Mouse (Mus musculus) midbrain, embryonic 14.5 days (tissue): ENCODE results near the gene Tmed2. TPM values are rescaled to one million over a fixed set of nuclear protein-coding genes. Genes with fewer than 3 reads are reported as not detected.
"Not testable (repeated sequence)": the region's sequence is repeated elsewhere in the genome, so short reads cannot be mapped to it uniquely, and the experiment has no call there.

Source experiments
- ATAC-seq: fragments of 200-750 bp; cut with Nextera tagmentation; 2 replicates; pipeline ENCODE4 v1.8.0; 2017; ENCODE audit warnings: moderate number of reproducible peaks, moderate library complexity; ENCODE audit not compliant: low FRiP score, low TSS enrichment
- DNase-seq: peaks from one replicate; pipeline ENCODE4 v3.0.0-alpha.2; 2015
- H3K27ac ChIP-seq: fragments of 300-500 bp; sonication (generic); replicated peaks from 2 replicates; pipeline ENCODE4 v1.5.1; 2014; ENCODE audit warnings: mild to moderate bottlenecking, low read depth, low read length, moderate library complexity
- H3K27me3 ChIP-seq: fragments of 300-500 bp; sonication (generic); 2 replicates; pipeline ENCODE4 v1.6.1; 2014; ENCODE audit warnings: low read length, control low read depth, mixed read lengths; ENCODE audit not compliant: control insufficient read depth, insufficient read depth
- H3K36me3 ChIP-seq: fragments of 300-500 bp; sonication (generic); 2 replicates; pipeline ENCODE4 v1.6.1; 2014; ENCODE audit warnings: low read length, control low read depth; ENCODE audit not compliant: control insufficient read depth, insufficient read depth
- H3K4me1 ChIP-seq: fragments of 300-500 bp; sonication (generic); 2 replicates; pipeline ENCODE4 v1.6.1; 2014; ENCODE audit warnings: mild to moderate bottlenecking, antibody characterized with exemption, low read length, control low read depth; ENCODE audit not compliant: control insufficient read depth, insufficient read depth
- H3K4me2 ChIP-seq: fragments of 300-500 bp; sonication (generic); 2 replicates; pipeline ENCODE4 v1.6.1; 2014; ENCODE audit warnings: mild to moderate bottlenecking, low read length, moderate library complexity
- H3K4me3 ChIP-seq: fragments of 300-500 bp; sonication (generic); replicated peaks from 2 replicates; pipeline ENCODE4 v1.5.1; 2014; ENCODE audit warnings: low read depth, low read length
- H3K9ac ChIP-seq: fragments of 300-500 bp; sonication (generic); replicated peaks from 2 replicates; pipeline ENCODE4 v1.6.1; 2014; ENCODE audit warnings: mild to moderate bottlenecking, low read length, moderate library complexity
- H3K9me3 ChIP-seq: fragments of 300-500 bp; sonication (generic); 2 replicates; pipeline ENCODE4 v1.6.1; 2016; ENCODE audit warnings: low read length, control low read depth, mixed read lengths; ENCODE audit not compliant: control insufficient read depth
- WGBS: fragments of 180-500 bp; shearing (Covaris S2); extraction: QIAGEN DNeasy Blood & Tissue Kit; methylation state at CpG from one replicate; pipeline ENCODE4 v1.1.7; 2014; 5-methylcytosine and 5-hydroxymethylcytosine counted together
- polyA plus RNA-seq: library from polyadenylated mRNA; unstranded; fragments of >200 nt; fragmentation: Nextera tagmentation; extraction: Ambion mirVana; gene quantifications from 2 replicates; pipeline ENCODE4 v1.2.1, GENCODE M21; 2014

Tmed2 gene
- polyA plus RNA-seq, 1 experiment from 2014 or later = 369 TPM

DNA sequence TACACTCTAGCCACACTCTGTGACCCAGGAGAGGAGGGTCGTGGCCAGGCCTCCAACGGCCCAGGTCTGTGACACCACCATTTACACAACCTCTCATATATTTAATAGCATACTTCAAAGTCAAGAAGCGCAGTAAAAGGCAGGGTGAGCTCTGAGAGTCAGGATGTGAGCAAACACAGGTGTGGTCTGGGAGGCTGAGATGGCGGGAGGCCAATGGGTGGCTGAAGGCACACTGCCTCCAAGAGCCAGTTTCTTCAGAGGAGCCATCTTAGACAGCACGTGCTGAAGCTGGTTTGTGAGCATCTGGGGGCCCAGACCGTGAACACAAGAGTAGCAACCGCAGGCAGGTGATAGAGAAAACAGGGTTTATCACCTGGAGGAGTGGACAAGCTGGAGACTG lies 35.0 kb downstream of the Tmed2 start:
- peaks cover 17% of the 10 kb centered on the region for H3K4me1 ChIP-seq
- no peak overlapping the region for H3K4me3 ChIP-seq
- DNase-seq = no peak
- no peaks in the 10 kb centered on the region for H3K9me3 ChIP-seq
- H3K9ac ChIP-seq = no peak overlapping the region
- no peak for ATAC-seq
- no peaks in the 10 kb centered on the region for H3K27me3 ChIP-seq
- no peak overlapping the region for H3K4me2 ChIP-seq
- WGBS = 92% methylated on average over 7 of the region's 7 CpGs
- H3K36me3 ChIP-seq = peaks cover 69% of the 10 kb centered on the region
- no peak overlapping the region for H3K27ac ChIP-seq

DNA sequence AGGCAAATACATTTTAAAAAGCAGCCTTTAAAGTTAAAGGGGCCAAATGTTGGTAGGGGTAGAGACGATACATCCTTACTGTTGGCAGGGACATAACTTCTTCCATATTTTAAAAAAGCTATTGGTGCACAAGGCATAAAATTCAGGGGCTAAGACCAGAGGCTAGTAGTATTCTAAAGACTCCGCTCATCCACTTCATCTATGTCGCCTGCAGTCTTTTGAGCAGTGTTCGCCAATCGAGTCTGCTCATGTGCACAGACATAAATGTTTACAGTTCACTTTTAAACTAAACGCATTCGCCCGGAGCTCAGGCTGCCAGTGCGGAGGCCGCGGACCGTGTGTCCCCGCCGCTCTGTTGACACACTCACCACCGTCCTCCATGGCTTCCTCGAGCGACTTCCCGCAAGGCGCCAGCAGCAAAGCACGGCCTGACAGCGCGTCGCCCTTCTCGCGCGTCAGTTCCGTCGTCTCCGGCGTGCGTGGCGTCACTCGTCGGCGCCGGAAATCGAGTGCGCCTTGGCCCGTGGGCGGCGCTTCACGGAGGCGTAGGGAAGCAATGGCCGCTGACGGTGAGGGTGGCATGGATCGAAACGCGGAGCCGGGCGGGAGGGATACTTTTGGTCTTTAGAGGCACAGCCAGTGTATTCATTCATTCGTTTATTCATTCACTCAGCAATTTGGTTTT lies 38.3 kb downstream of the Tmed2 start, which contains the start of the genes Eif2b1 and Gtf2h3:
Eif2b1 (minus strand) TSS at position 499 of the 685 bp plus-strand sequence.
Gtf2h3 (plus strand) TSS at position 508 of the 685 bp plus-strand sequence.
- under 1% methylated on average over 51 of the region's 51 CpGs for WGBS

DNA sequence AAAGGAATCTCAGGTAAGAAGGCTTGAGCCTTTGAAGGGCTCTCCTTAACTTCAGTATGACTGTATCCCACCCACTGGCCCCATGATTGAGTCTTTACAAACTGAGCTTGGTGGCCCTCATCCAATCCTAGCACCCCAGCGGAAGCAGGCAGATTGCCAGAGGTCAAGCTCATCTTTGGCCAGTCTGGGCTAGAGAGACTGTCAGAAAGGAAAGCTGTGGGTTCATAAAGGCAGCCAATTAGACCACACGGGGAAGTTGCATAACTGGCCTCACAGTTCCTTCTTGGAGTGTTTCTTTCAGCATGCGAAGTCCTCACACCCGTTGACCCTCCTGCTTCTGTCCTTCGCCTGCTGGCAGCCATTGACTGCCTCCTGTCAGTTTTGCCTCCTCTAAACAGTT lies 42.0 kb downstream of the Tmed2 start:
- ATAC-seq = no peak
- Histone ChIP-seq H3K27me3 (no peaks in the 10 kb centered on the region), H3K4me2 (no peak overlapping the region), H3K4me1 (peaks cover 19% of the 10 kb centered on the region), H3K9me3 (no peaks in the 10 kb centered on the region), H3K9ac (no peak overlapping the region), H3K27ac (no peak overlapping the region), H3K36me3 (peaks cover 48% of the 10 kb centered on the region), H3K4me3 (no peak overlapping the region)
- no peak for DNase-seq
- 94% methylated on average over 5 of the region's 5 CpGs for WGBS

More for the DNA sequence above, 38.3 kb downstream of the Tmed2 start, which contains the start of the genes Eif2b1 and Gtf2h3:
- H3K9ac ChIP-seq = peak within 1 kb of the TSS; percentile 73
- H3K27me3 ChIP-seq = no peaks in the 10 kb centered on the region
- no peaks in the 10 kb centered on the region for H3K9me3 ChIP-seq
- peak; percentile 99 for DNase-seq
- H3K4me3 ChIP-seq = peak within 1 kb of the TSS; percentile 78
- peaks cover 19% of the 10 kb centered on the region for H3K4me1 ChIP-seq
- H3K27ac ChIP-seq = peak within 1 kb of the TSS; percentile 52; the same call in 1 of the 2 replicates
- peaks cover 51% of the 10 kb centered on the region for H3K36me3 ChIP-seq
- ATAC-seq = peak; percentile 86; the same call in 1 of the 2 replicates
- H3K4me2 ChIP-seq = peak within 1 kb of the TSS; percentile 77

DNA sequence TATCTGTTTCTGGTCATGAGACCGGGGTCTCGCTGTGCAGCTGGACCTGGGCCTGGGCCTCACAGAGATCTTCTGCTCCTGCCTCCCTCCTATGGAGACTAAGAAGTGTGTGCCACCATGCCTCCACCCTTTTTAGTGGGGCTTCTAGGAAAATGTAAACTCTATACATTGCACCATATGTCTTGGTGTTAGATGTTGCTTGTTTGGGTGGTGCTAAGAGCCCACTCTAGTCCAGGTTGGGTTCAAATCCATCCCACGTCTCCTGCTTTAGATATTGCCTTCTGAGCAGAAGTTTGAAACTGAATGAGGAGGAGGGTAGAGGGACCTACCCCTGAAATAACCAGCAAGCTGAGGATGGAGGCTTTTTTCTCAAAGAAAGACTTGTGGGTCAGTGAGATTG lies 52.3 kb downstream of the Tmed2 start:
- Histone ChIP-seq H3K9me3 (no peaks in the 10 kb centered on the region), H3K4me1 (no peaks in the 10 kb centered on the region), H3K4me2 (no peak overlapping the region), H3K4me3 (no peak overlapping the region), H3K9ac (no peak overlapping the region), H3K27ac (no peak overlapping the region), H3K27me3 (no peaks in the 10 kb centered on the region), H3K36me3 (peaks cover 82% of the 10 kb centered on the region)
- WGBS = 96% methylated on average over 3 of the region's 3 CpGs
- DNase-seq (no peak), ATAC-seq (no peak)

DNA sequence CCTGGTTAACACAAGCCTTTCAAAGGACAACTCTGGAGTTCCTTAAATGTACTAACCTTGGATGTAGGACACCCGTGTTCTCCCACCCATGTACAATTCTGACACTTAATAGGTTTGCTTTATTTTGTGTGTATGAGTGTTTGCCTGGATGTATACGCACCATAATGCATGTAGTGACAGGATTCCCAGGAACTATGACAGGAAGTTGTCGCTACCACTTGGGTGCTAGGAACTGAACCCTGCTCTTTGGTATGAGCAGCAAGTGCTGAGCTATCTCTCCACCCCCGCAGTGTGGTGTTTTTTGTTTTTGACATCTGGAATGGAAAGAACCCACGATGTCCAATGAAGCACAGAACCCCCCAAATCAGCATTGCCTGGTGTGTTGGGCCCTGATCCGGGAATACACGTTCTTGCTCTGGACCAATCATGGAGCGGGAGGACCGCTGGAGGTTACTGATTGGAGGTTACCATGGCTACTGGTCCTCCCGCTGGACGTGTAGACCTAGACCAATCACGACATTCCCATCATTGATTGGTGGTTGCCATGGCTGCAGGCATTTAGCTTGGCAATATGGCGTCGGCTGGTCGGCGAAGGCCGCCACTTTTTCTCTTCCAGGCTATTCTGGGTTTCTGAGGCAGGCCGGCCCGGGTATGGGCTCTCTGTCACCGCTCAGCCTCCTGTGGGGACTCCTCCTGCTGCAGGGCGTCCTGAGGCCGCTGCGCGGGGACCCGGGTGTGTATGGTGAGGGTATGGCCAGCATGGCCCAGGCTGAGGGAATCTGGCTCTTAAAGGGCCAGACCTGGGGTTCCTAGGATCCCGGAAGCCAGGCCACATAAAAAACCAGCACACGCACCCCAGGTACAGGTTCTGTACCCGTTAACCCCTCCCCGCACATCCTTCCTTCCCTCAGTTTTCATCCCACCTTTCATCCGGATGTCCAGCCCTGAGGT lies 58.0 kb downstream of the Tmed2 start:
- peak; percentile 99 for ATAC-seq
- peak overlapping the region; percentile 58 for H3K9ac ChIP-seq
- peak overlapping the region; percentile 85 for H3K4me3 ChIP-seq
- H3K27me3 ChIP-seq = no peaks in the 10 kb centered on the region
- peak overlapping the region; percentile 98 for H3K4me2 ChIP-seq
- WGBS = 5% methylated on average over 30 of the region's 30 CpGs
- peak; percentile 99 for DNase-seq
- H3K27ac ChIP-seq = peak overlapping the region; percentile 60; the same call in 1 of the 2 replicates
- H3K9me3 ChIP-seq = no peaks in the 10 kb centered on the region
- H3K36me3 ChIP-seq = peaks cover 37% of the 10 kb centered on the region
- peaks cover 8% of the 10 kb centered on the region for H3K4me1 ChIP-seq

DNA sequence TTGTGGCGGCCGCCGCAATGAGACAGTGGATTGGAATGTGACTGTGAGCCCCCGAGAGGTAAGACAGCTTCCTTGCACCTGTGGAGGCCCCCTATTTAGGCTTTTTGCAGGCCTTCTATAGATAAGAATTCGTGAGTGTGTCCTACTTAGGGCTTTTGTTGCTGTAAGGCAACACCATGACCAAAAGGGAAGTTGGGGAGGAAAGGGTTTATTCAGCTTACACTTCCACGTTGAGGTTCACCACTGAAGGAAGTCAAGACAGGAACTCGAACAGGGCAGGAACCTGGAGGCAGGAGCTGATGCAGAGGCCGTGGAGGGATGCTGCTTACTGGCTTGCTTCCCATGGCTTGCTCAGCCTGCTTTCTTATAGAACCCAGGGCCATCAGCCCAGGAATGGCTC lies 59.2 kb downstream of the Tmed2 start:
- H3K4me1 ChIP-seq, DNase-seq, H3K27ac ChIP-seq, H3K27me3 ChIP-seq, H3K9ac ChIP-seq, H3K4me3 ChIP-seq, ATAC-seq, H3K9me3 ChIP-seq: not testable (repeated sequence)
- peak overlapping the region; percentile 98 for H3K4me2 ChIP-seq
- peaks cover 31% of the 10 kb centered on the region for H3K36me3 ChIP-seq
- 68% methylated on average over 8 of the region's 8 CpGs for WGBS

Other genes starting within 250 kb of the Tmed2 start
- 11.7 and 16.8 TPM in 2 replicates for gene Mphosph9, start 212.7 kb upstream of the Tmed2 start, polyA plus RNA-seq
- gene 2810006K23Rik, start 212.6 kb upstream of the Tmed2 start, polyA plus RNA-seq = 9.1 and 10.6 TPM in 2 replicates
- 72.3 and 76.7 TPM in 2 replicates for gene Cdk2ap1, start 177.6 kb upstream of the Tmed2 start, polyA plus RNA-seq
- gene Sbno1, start 114.7 kb upstream of the Tmed2 start, polyA plus RNA-seq = 70.2 and 114 TPM in 2 replicates
- gene Kmt5a, start 100.8 kb upstream of the Tmed2 start, polyA plus RNA-seq = 20.9 and 23.2 TPM in 2 replicates
- gene Rilpl2, start 62.3 kb upstream of the Tmed2 start, polyA plus RNA-seq = 23.1 and 24.5 TPM in 2 replicates
- gene Snrnp35, start 57.6 kb upstream of the Tmed2 start, polyA plus RNA-seq = 8.9 and 10.6 TPM in 2 replicates
- gene Rilpl1, start 9.3 kb upstream of the Tmed2 start, polyA plus RNA-seq = 9.0 and 9.9 TPM in 2 replicates
- gene Ddx55, start 12.2 kb downstream of the Tmed2 start, polyA plus RNA-seq = 21.9 and 22.1 TPM in 2 replicates
- 71.8 and 73.4 TPM in 2 replicates for gene Eif2b1, start 38.4 kb downstream of the Tmed2 start, polyA plus RNA-seq
- 51.1 and 59.7 TPM in 2 replicates for gene Gtf2h3, start 38.4 kb downstream of the Tmed2 start, polyA plus RNA-seq
- gene Atp6v0a2, start 87.9 kb downstream of the Tmed2 start, polyA plus RNA-seq = 32.9 and 41.1 TPM in 2 replicates
- gene Dnah10, start 184.4 kb downstream of the Tmed2 start, polyA plus RNA-seq = 0.18 and 0.26 TPM in 2 replicates